Mouse (Mus musculus) spleen, adult 2 months (tissue): ENCODE results near the gene Celf1. TPM values are rescaled to one million over a fixed set of nuclear protein-coding genes. Genes with fewer than 3 reads are reported as not detected.
A peak's percentile ranks its signal among the peaks of the same experiment; 100 is the strongest.

Experiments
- DNase-seq, 2 experiments: peaks; one replicate each; pipeline versions ENCODE4 v3.0.0 to v3.0.0-alpha.2; 2012 to 2021; ENCODE audit warnings: low spot score in 2 of 2, low read depth in 1 of 2
- H3K27ac ChIP-seq: fragments of 200-500 bp; 2 replicates; pipeline ENCODE4 v1.5.1; 2012; ENCODE audit warnings: low read length, inconsistent platforms; ENCODE audit not compliant: insufficient read depth
- H3K27me3 ChIP-seq: fragments of 200-500 bp; 2 replicates; pipeline ENCODE4 v1.6.1; 2012; ENCODE audit warnings: mild to moderate bottlenecking, moderate library complexity, low read length, inconsistent platforms; ENCODE audit not compliant: control insufficient read depth, insufficient read depth
- H3K36me3 ChIP-seq: fragments of 200-500 bp; 2 replicates; pipeline ENCODE4 v1.6.1; 2012; ENCODE audit warnings: mild to moderate bottlenecking, low read length, inconsistent platforms; ENCODE audit not compliant: control insufficient read depth, insufficient read depth
- H3K4me1 ChIP-seq: fragments of 200-500 bp; 2 replicates; pipeline ENCODE4 v1.6.1; 2011; ENCODE audit warnings: inconsistent platforms; ENCODE audit not compliant: control insufficient read depth, insufficient read depth, insufficient read length
- H3K4me3 ChIP-seq: fragments of 200-500 bp; 2 replicates; pipeline ENCODE4 v1.5.1; 2011; ENCODE audit warnings: mild to moderate bottlenecking, inconsistent platforms; ENCODE audit not compliant: insufficient read depth, insufficient read length; ENCODE audit errors: extremely low read depth
- CTCF ChIP-seq: fragments of 200-500 bp; IDR thresholded peaks from 2 replicates; pipeline ENCODE4 v1.5.1; 2011; ENCODE audit warnings: mild to moderate bottlenecking, inconsistent platforms; ENCODE audit not compliant: insufficient read depth, insufficient read length, insufficient replicate concordance; ENCODE audit errors: extremely low read depth
- POLR2A ChIP-seq: fragments of 200-500 bp; IDR thresholded peaks from 2 replicates; pipeline ENCODE4 v1.6.1; 2011; ENCODE audit warnings: low read depth, low read length, inconsistent platforms
- WGBS: fragments of 180-500 bp; shearing (Covaris S2); methylation state at CpG from one replicate; pipeline ENCODE4 v1.1.7; 2018; 5-methylcytosine and 5-hydroxymethylcytosine counted together
- polyA plus RNA-seq: library from polyadenylated mRNA; depleted of rRNA; stranded (reverse); fragments of >200 nt; gene quantifications from 2 replicates; pipeline ENCODE4 v1.2.3, GENCODE M21; 2012; rRNA removed

Gene Celf1
- polyA plus RNA-seq, 1 experiment, result 35.3 TPM

DNA sequence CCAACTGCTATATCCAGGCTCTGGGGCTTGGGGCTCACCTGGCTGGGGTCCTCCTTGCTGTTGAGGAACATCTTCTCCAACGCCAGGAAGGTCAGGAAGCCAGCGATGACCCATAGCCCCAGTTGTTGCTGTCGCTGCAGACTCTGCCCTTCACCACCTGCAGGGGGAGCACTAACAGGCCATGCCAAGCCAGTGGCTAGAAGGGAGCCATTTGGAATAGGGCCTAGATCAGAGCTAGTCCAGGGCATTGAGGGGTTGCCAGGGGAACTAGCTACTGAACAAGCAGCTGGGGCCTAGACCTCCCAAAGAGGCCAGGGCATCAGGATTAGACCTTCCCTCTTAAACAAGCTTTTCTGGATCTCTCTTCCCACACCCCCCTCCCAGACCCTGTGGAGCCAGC, 125.4 kb downstream of the Celf1 start:
- Histone ChIP-seq H3K4me1 (no peaks in the 10 kb centered on the region), H3K36me3 (peaks cover 14% of the 10 kb centered on the region), H3K27me3 (no peaks in the 10 kb centered on the region), H3K27ac (no peak overlapping the region), H3K4me3 (no peak overlapping the region)
- peak in 1 of 2 experiments; percentile 55 for DNase-seq
- 58% methylated on average over 3 of the region's 3 CpGs for WGBS
- TF ChIP-seq POLR2A, result no peak
- TF ChIP-seq CTCF, result peak; percentile 73; the same call in 1 of the 2 replicates

DNA sequence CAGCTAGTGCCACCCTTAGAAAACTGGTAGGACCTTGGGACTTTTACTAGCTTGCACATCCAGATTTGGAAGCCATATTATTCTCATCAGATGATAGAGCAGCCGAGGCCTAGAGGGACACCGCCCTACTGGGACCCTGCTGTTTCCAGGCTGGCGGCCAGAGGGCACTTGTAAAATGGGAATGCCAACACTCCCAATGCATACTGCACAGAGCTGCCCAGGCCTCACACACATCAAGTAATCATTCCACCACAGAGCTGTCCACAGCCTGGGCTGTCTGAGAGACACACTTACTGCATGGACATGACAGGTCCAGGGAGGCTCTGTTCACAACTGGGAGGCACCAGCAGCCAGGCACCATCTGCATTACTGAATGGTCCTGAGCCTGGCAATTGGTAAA, 126.3 kb downstream of the Celf1 start:
- TF ChIP-seq CTCF, result no peak
- TF ChIP-seq POLR2A, result no peak
- Histone ChIP-seq H3K27me3 (no peaks in the 10 kb centered on the region), H3K36me3 (peaks cover 14% of the 10 kb centered on the region), H3K27ac (no peak overlapping the region), H3K4me1 (peaks cover 6% of the 10 kb centered on the region; the same call in 1 of the 2 replicates), H3K4me3 (no peak overlapping the region)
- DNase-seq, result no peak
- 95% methylated on average over 3 of the region's 3 CpGs for WGBS

DNA sequence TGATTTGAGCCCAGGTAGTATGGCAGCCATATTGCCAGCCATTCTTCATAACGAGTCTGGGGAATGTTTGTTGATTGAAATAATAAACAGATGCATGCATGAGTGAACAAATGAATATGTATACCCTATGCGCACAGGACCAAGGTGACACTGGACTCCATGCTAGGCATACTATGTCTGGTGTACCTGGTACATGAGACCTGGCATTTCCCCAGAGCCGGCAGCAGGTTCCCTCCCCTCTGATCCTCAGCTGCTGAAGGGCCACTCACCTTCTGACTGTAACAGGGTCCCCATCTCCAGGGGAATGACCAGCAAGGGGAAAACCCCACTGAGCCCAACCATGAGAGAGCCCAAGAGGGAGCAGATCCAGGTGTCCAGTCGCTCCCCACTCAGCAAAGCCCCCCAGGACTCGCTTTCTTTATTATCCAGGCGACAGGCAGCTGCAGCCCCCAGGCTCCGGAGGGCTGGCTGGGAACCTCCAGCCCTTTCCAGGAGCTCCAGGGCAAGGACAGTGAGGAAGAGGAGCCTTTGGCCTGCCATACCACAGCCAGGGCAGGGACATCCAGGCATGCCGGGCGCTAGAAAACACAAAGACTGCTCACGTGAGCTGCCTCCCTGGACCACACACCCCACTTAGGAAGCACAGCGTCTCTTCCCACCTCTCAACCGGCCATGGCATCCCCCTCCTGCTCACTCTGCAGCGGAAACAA, 128.1 kb downstream of the Celf1 start:
- no peak for DNase-seq
- TF ChIP-seq CTCF (no peak), POLR2A (no peak)
- no peak overlapping the region for H3K27ac ChIP-seq
- no peaks in the 10 kb centered on the region for H3K27me3 ChIP-seq
- no peak overlapping the region for H3K4me3 ChIP-seq
- 93% methylated on average over 13 of the region's 13 CpGs for WGBS
- H3K4me1 ChIP-seq, result peaks cover 11% of the 10 kb centered on the region; the same call in 1 of the 2 replicates
- 0 out of 2 replicates have a peak, but pooled peaks cover 5% of the 10 kb centered on the region for H3K36me3 ChIP-seq

GRCm38 (mm10) chr2:91068872-91069165, 128.6 kb downstream of the Celf1 start:
- 91% methylated on average over 6 of the region's 6 CpGs for WGBS
- no peak overlapping the region for H3K27ac ChIP-seq
- 0 out of 2 replicates have a peak, but pooled peaks cover 2% of the 10 kb centered on the region for H3K36me3 ChIP-seq
- no peak overlapping the region for H3K4me3 ChIP-seq
- no peaks in the 10 kb centered on the region for H3K27me3 ChIP-seq
- peaks cover 11% of the 10 kb centered on the region; the same call in 1 of the 2 replicates for H3K4me1 ChIP-seq
- TF ChIP-seq CTCF, result no peak
- no peak for TF ChIP-seq POLR2A
- DNase-seq, result no peak

Other genes starting within 250 kb of the Celf1 start
- 45.3 and 48.1 TPM in 2 replicates for gene Fnbp4, start 195.0 kb upstream of the Celf1 start, polyA plus RNA-seq
- gene Agbl2, start 157.7 kb upstream of the Celf1 start, polyA plus RNA-seq, result 0.06 and 0.12 TPM in 2 replicates
- gene Mtch2, start 93.2 kb upstream of the Celf1 start, polyA plus RNA-seq, result 18.5 and 21.4 TPM in 2 replicates
- 1.7 and 2.7 TPM in 2 replicates for gene C1qtnf4, start 54.5 kb upstream of the Celf1 start, polyA plus RNA-seq
- 11.8 and 12.1 TPM in 2 replicates for gene Kbtbd4, start 35.6 kb upstream of the Celf1 start, polyA plus RNA-seq
- 54.7 and 59.7 TPM in 2 replicates for gene Ndufs3, start 35.6 kb upstream of the Celf1 start, polyA plus RNA-seq
- 1.3 and 1.6 TPM in 2 replicates for gene Rapsn, start 95.2 kb downstream of the Celf1 start, polyA plus RNA-seq
- gene Psmc3, start 113.6 kb downstream of the Celf1 start, polyA plus RNA-seq, result 37.0 and 43.3 TPM in 2 replicates
- gene Slc39a13, start 130.0 kb downstream of the Celf1 start, polyA plus RNA-seq, result 31.3 and 35.6 TPM in 2 replicates
- 199 and 220 TPM in 2 replicates for gene Spi1, start 142.0 kb downstream of the Celf1 start, polyA plus RNA-seq
- gene Mybpc3, start 177.8 kb downstream of the Celf1 start, polyA plus RNA-seq, result 0.31 and 0.50 TPM in 2 replicates
- 34.4 and 37.3 TPM in 2 replicates for gene Madd, start 243.5 kb downstream of the Celf1 start, polyA plus RNA-seq